Mouse (Mus musculus) embryonic facial prominence, embryonic 13.5 days (tissue): Measurements from ENCODE around the gene Sf3b1. TPM values are rescaled to one million over a fixed set of nuclear protein-coding genes. Genes with fewer than 3 reads are reported as not detected.
"Not testable (repeated sequence)": the region's sequence is repeated elsewhere in the genome, so short reads cannot be mapped to it uniquely, and the experiment has no call there.

Experiments used
- ATAC-seq: fragments of 200-750 bp; cut with Nextera tagmentation; 2 replicates; pipeline ENCODE4 v1.8.0; 2017; ENCODE audit warnings: low read depth; ENCODE audit not compliant: insufficient number of reproducible peaks, insufficient read depth, low FRiP score, low TSS enrichment
- H3K27ac ChIP-seq: fragments of 300-500 bp; sonication (generic); 2 replicates; pipeline ENCODE4 v1.5.1; 2015; ENCODE audit warnings: moderate library complexity, mild to moderate bottlenecking, inconsistent platforms
- H3K27me3 ChIP-seq: fragments of 300-500 bp; sonication (generic); 2 replicates; pipeline ENCODE4 v1.6.1; 2015; ENCODE audit warnings: mild to moderate bottlenecking, inconsistent platforms
- H3K36me3 ChIP-seq: fragments of 300-500 bp; sonication (generic); 2 replicates; pipeline ENCODE4 v1.6.1; 2015; ENCODE audit warnings: mild to moderate bottlenecking, inconsistent platforms
- H3K4me1 ChIP-seq: fragments of 300-500 bp; sonication (generic); 2 replicates; pipeline ENCODE4 v1.6.1; 2015; ENCODE audit warnings: inconsistent platforms
- H3K4me2 ChIP-seq: fragments of 300-500 bp; sonication (generic); 2 replicates; pipeline ENCODE4 v1.6.1; 2015; ENCODE audit warnings: moderate library complexity, mild to moderate bottlenecking, inconsistent platforms
- H3K4me3 ChIP-seq: fragments of 300-500 bp; sonication (generic); 2 replicates; pipeline ENCODE4 v1.5.1; 2015; ENCODE audit warnings: mild to moderate bottlenecking, inconsistent platforms
- H3K9ac ChIP-seq: fragments of 300-500 bp; sonication (generic); 2 replicates; pipeline ENCODE4 v1.6.1; 2015; ENCODE audit warnings: mild to moderate bottlenecking, inconsistent platforms
- H3K9me3 ChIP-seq: fragments of 300-500 bp; sonication (generic); 2 replicates; pipeline ENCODE4 v1.6.1; 2016; ENCODE audit warnings: inconsistent platforms
- WGBS: fragments of 180-500 bp; shearing (Covaris S2); methylation state at CpG from one replicate; pipeline ENCODE4 v1.1.7; 2015; ENCODE audit warnings: mixed read lengths; 5-methylcytosine and 5-hydroxymethylcytosine counted together
- polyA plus RNA-seq: library from polyadenylated mRNA; unstranded; fragments of >200 nt; fragmentation: Nextera tagmentation; extraction: Ambion mirVana; gene quantifications from 2 replicates; pipeline ENCODE4 v1.2.1, GENCODE M21; 2015

The Sf3b1 gene
- polyA plus RNA-seq, 1 experiment from 2014 or later, result 339 TPM

GRCm38 (mm10) chr1:54979226-54979984 lies 47.9 kb downstream of the Sf3b1 start:
- no peak for ATAC-seq
- Histone ChIP-seq H3K9me3 (no peaks in the 10 kb centered on the region), H3K9ac (no peak overlapping the region)

DNA sequence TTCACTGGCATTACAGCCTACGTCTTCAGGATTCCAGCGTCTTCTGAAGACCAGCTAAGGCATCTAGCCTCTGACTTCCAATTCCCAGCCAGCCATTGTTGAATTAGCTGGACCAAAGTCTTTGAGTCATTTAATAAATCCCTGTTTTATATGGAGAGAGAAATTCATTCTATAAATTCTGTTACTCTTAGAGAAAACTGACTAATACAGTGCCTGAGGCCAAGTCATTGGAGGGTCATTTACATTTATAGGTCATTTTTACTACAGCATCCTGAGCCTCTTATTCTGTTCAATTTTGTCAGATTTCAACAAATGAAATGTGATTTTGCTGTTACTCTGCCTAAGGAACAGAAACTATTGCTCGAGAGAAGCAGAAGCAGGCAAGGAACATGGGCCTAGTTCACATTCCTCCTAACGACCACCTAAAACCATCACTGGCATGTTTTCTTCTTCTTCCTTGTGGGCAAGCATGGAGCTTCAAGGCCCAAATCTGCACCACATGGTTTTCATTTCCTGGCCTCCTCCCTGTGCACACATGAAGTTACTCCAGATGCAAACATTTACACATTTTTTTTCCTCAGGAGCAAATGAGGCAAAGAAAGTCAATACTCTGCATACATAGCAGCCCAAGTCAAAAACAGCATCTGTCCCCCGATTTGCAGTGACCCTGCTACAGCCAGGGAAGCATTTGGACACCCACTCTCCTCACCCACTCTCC lies 55.4 kb downstream of the Sf3b1 start:
- 0 out of 2 replicates have a peak, but pooled peaks have one; percentile 56 for ATAC-seq
- H3K36me3 ChIP-seq, result no peaks in the 10 kb centered on the region
- 0 out of 2 replicates have a peak, but pooled peaks cover 6% of the 10 kb centered on the region for H3K9me3 ChIP-seq
- no peak overlapping the region for H3K9ac ChIP-seq
- H3K4me3 ChIP-seq, result no peak overlapping the region
- H3K4me2 ChIP-seq, result peak overlapping the region; percentile 18; the same call in 1 of the 2 replicates
- H3K27me3 ChIP-seq, result no peaks in the 10 kb centered on the region
- H3K27ac ChIP-seq, result peak overlapping the region; percentile 66
- WGBS, result 38% methylated on average over 5 of the region's 5 CpGs
- H3K4me1 ChIP-seq, result peaks cover 24% of the 10 kb centered on the region

More at GRCm38 (mm10) chr1:54979226-54979984, 47.9 kb downstream of the Sf3b1 start:
- 36% methylated on average over 1 of the region's 1 CpGs for WGBS
- H3K4me3 ChIP-seq, result no peak overlapping the region
- no peak overlapping the region for H3K27ac ChIP-seq
- H3K4me2 ChIP-seq, result no peak overlapping the region
- peaks cover 5% of the 10 kb centered on the region; the same call in 1 of the 2 replicates for H3K36me3 ChIP-seq
- H3K4me1 ChIP-seq, result peaks cover 11% of the 10 kb centered on the region
- no peaks in the 10 kb centered on the region for H3K27me3 ChIP-seq

- WGBS, result 86% methylated on average over 3 of the region's 3 CpGs
- no peak overlapping the region for H3K4me3 ChIP-seq
- no peaks in the 10 kb centered on the region for H3K36me3 ChIP-seq
- H3K9me3 ChIP-seq, result 0 out of 2 replicates have a peak, but pooled peaks cover 6% of the 10 kb centered on the region
- H3K4me1 ChIP-seq, result peaks cover 38% of the 10 kb centered on the region
- no peak for ATAC-seq
- H3K4me2 ChIP-seq, result no peak overlapping the region
- no peak overlapping the region for H3K27ac ChIP-seq
- H3K27me3 ChIP-seq, result no peaks in the 10 kb centered on the region
- H3K9ac ChIP-seq, result no peak overlapping the region
Measured at GRCm38 (mm10) chr1:54966858-54967257, 60.4 kb downstream of the Sf3b1 start.

DNA sequence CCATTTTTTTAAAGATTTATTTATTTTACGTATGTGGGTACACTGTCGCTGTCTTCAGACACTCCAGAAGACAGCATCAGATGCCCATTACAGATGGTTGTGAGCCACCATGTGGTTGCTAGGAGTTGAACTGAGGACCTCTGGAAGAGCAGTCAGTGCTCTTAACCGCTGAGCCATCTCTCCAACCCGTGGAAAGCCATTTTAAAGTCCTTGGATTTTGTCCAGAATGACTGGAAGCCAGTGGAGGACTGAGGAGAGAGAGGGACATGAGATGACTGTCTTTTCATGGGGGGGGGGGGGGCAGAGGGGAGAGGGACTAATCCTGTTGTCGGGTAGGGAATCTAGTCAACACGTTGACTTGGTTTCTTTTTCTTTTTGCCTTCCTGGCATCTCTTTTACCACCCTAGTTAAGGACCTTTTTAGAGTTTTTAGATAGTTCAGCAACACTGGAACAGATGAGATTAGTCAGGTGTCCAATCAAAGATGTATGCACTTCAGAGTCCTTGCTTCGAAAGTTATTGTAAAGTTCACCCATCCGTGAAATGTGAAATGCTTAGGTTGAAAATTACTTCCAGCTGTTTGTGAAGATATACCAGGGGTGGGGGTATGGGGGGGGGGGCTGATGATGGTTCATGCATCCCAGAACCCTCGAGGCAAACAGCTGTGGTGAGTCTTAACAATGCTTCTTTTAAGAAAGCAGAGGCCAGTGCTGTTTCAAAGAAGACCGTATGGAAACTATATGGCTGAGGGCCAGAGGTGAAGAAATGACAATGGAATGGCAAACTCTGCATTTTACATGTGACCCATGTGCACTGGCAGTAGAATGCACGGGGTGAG lies 61.9 kb downstream of the Sf3b1 start:
- Histone ChIP-seq H3K4me2 (peak overlapping the region; percentile 12; the same call in 1 of the 2 replicates), H3K9me3 (0 out of 2 replicates have a peak, but pooled peaks cover 6% of the 10 kb centered on the region), H3K4me3 (no peak overlapping the region), H3K4me1 (peaks cover 34% of the 10 kb centered on the region), H3K27ac (peak overlapping the region; percentile 78), H3K27me3 (no peaks in the 10 kb centered on the region), H3K36me3 (no peaks in the 10 kb centered on the region), H3K9ac (no peak overlapping the region)
- 21% methylated on average over 11 of the region's 11 CpGs for WGBS
- ATAC-seq, result peak; percentile 71

DNA sequence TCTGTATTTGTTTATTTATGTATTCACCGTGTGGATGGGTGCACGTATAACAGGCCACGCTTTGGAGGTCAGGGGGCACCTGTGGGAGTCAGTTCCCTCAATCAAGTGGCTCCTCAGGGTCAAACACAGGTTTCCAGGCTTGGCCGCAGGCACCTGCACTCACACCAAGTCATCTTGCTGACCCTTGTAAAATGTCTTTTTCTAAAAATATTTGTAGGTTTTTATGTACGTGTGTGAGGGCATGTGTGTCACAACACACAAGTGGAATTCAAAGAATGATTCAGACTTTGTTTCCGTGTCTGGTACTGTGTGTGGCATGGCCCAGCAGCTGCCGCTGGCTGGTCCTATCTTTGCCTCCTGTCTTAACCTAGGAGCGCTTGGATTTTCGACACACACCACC lies 65.6 kb downstream of the Sf3b1 start:
- H3K4me3 ChIP-seq, result no peak overlapping the region
- no peak for ATAC-seq
- no peak overlapping the region for H3K9ac ChIP-seq
- no peaks in the 10 kb centered on the region for H3K36me3 ChIP-seq
- no peak overlapping the region for H3K27ac ChIP-seq
- H3K9me3 ChIP-seq, result no peaks in the 10 kb centered on the region
- WGBS, result 70% methylated on average over 9 of the region's 9 CpGs
- no peaks in the 10 kb centered on the region for H3K27me3 ChIP-seq
- H3K4me1 ChIP-seq, result peaks cover 27% of the 10 kb centered on the region
- no peak overlapping the region for H3K4me2 ChIP-seq

- H3K27ac ChIP-seq, result no peak overlapping the region
- no peaks in the 10 kb centered on the region for H3K9me3 ChIP-seq
- peaks cover 21% of the 10 kb centered on the region for H3K4me1 ChIP-seq
- no peak for ATAC-seq
- H3K4me2 ChIP-seq, result no peak overlapping the region
- H3K36me3 ChIP-seq, result no peaks in the 10 kb centered on the region
- no peak overlapping the region for H3K9ac ChIP-seq
- H3K27me3 ChIP-seq, result no peaks in the 10 kb centered on the region
- 35% methylated on average over 9 of the region's 9 CpGs for whole genome bisulfite sequencing
- no peak overlapping the region for H3K4me3 ChIP-seq
Measured at GRCm38 (mm10) chr1:54960613-54961165, 66.6 kb downstream of the Sf3b1 start.

DNA sequence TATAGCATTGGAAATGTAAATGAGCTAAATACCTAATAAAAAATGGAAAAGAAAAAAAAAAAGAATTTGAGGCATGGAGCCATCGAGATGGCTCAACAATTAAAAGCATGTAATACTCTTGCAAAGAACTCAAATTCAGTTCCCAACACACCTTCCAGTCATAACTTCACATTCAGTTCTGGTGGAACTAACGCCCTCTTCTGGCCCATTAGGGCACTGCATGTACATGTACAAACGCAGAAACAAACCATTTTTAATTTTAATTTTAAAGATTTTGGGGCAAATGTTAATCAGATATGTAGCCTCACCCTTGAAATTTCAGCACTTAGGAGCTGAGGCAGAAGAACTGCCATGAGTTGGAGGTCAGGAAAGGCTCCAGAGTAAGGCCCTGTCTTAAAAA lies 68.8 kb downstream of the Sf3b1 start:
- WGBS, result 68% methylated on average over 3 of the region's 3 CpGs
- no peaks in the 10 kb centered on the region for H3K36me3 ChIP-seq
- H3K4me2 ChIP-seq, result no peak overlapping the region
- no peak overlapping the region for H3K4me3 ChIP-seq
- H3K27me3 ChIP-seq, result no peaks in the 10 kb centered on the region
- H3K4me1 ChIP-seq, result peaks cover 6% of the 10 kb centered on the region; the same call in 1 of the 2 replicates
- no peak overlapping the region for H3K27ac ChIP-seq
- H3K9me3 ChIP-seq, result no peaks in the 10 kb centered on the region
- H3K9ac ChIP-seq, result no peak overlapping the region
- no peak for ATAC-seq

GRCm38 (mm10) chr1:54956995-54957394 lies 70.3 kb downstream of the Sf3b1 start:
- not testable (repeated sequence) for H3K9me3 ChIP-seq, H3K4me1 ChIP-seq, H3K36me3 ChIP-seq, H3K27me3 ChIP-seq, H3K4me2 ChIP-seq, H3K9ac ChIP-seq, H3K4me3 ChIP-seq, H3K27ac ChIP-seq, ATAC-seq
- WGBS, result 91% methylated on average over 14 of the region's 14 CpGs

- H3K9me3 ChIP-seq, result no peaks in the 10 kb centered on the region
- H3K27ac ChIP-seq, result no peak overlapping the region
- H3K4me3 ChIP-seq, result no peak overlapping the region
- H3K9ac ChIP-seq, result no peak overlapping the region
- H3K36me3 ChIP-seq, result no peaks in the 10 kb centered on the region
- no peak overlapping the region for H3K4me2 ChIP-seq
- H3K4me1 ChIP-seq, result 0 out of 2 replicates have a peak, but pooled peaks cover 6% of the 10 kb centered on the region
- no peak for ATAC-seq
- H3K27me3 ChIP-seq, result no peaks in the 10 kb centered on the region
- 85% methylated on average over 4 of the region's 4 CpGs for WGBS
Measured at GRCm38 (mm10) chr1:54954856-54955255, 72.4 kb downstream of the Sf3b1 start.

DNA sequence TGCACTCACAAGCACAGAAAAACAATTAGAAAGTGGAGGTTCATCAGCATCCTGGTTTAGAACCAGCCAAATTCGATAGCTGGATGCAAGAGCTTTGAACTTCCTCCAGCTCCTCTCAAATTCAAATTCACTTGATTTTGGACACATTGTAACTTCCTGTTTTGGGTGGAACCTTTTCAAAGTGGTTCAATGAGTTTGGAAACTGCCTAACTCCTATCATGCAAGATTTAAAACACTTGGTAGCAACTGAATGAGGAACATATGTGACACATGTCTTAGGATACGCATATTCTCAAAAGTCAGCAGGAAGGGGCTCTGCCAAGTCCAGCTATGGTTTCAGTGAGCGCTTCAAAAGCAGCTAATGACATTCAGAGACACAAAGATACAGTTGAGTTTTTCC lies 82.6 kb downstream of the Sf3b1 start:
- ATAC-seq, result no peak
- no peak overlapping the region for H3K4me2 ChIP-seq
- no peak overlapping the region for H3K9ac ChIP-seq
- no peaks in the 10 kb centered on the region for H3K9me3 ChIP-seq
- H3K4me3 ChIP-seq, result no peak overlapping the region
- no peaks in the 10 kb centered on the region for H3K27me3 ChIP-seq
- no peaks in the 10 kb centered on the region for H3K36me3 ChIP-seq
- peak overlapping the region; percentile 68 for H3K27ac ChIP-seq
- H3K4me1 ChIP-seq, result peaks cover 11% of the 10 kb centered on the region
- WGBS, result 24% methylated on average over 3 of the region's 3 CpGs

- Histone ChIP-seq H3K4me2 (no peak overlapping the region), H3K9me3 (no peaks in the 10 kb centered on the region), H3K4me3 (no peak overlapping the region), H3K9ac (no peak overlapping the region), H3K4me1 (peaks cover 8% of the 10 kb centered on the region; the same call in 1 of the 2 replicates), H3K27me3 (no peaks in the 10 kb centered on the region), H3K36me3 (no peaks in the 10 kb centered on the region), H3K27ac (no peak overlapping the region)
- 84% methylated on average over 3 of the region's 3 CpGs for WGBS
- ATAC-seq, result no peak
Measured at GRCm38 (mm10) chr1:54935466-54935865, 91.8 kb downstream of the Sf3b1 start.
